Mouse (Mus musculus): Measurements from ENCODE around the gene Tifab.

The Tifab gene

GRCm38 (mm10) chr13:56176310-56176709 is 2.4 kb downstream of the Tifab start:
- no peak for DNase-seq (ENCODE audit: low read depth, low spot score)

GRCm38 (mm10) chr13:56175848-56176247 is 2.8 kb downstream of the Tifab start:
- DNase-seq (ENCODE audit: low read depth, low spot score), result no peak

- DNase-seq (ENCODE audit: low read depth, low spot score), result no peak
Measured at GRCm38 (mm10) chr13:56172901-56173545, 5.7 kb downstream of the Tifab start.

GRCm38 (mm10) chr13:56172106-56172505 is 6.6 kb downstream of the Tifab start:
- no peak for DNase-seq (ENCODE audit: low read depth, low spot score)

- no peak for DNase-seq (ENCODE audit: low read depth, low spot score)
Measured at GRCm38 (mm10) chr13:56168403-56168781, 10.3 kb downstream of the Tifab start.

GRCm38 (mm10) chr13:56167446-56168402 is 11.0 kb downstream of the Tifab start:
- DNase-seq (ENCODE audit: low read depth, low spot score), result peak; percentile 76

GRCm38 (mm10) chr13:56165561-56165960 is 13.1 kb downstream of the Tifab start:
- no peak for DNase-seq (ENCODE audit: low read depth, low spot score)

GRCm38 (mm10) chr13:56164372-56164771 is 14.3 kb downstream of the Tifab start:
- DNase-seq (ENCODE audit: low read depth, low spot score), result no peak

- no peak for DNase-seq (ENCODE audit: low read depth, low spot score)
Measured at GRCm38 (mm10) chr13:56163751-56164150, 14.9 kb downstream of the Tifab start.

- no peak for DNase-seq (ENCODE audit: low read depth, low spot score)
Measured at GRCm38 (mm10) chr13:56162859-56163258, 15.8 kb downstream of the Tifab start.

- no peak for DNase-seq (ENCODE audit: low read depth, low spot score)
Measured at GRCm38 (mm10) chr13:56159614-56160363, 18.9 kb downstream of the Tifab start.

GRCm38 (mm10) chr13:56159016-56159601 is 19.6 kb downstream of the Tifab start:
- peak; percentile 64 for DNase-seq (ENCODE audit: low read depth, low spot score)

- DNase-seq (ENCODE audit: low read depth, low spot score), result no peak
Measured at GRCm38 (mm10) chr13:56155671-56156070, 23.0 kb downstream of the Tifab start.

GRCm38 (mm10) chr13:56155048-56155447 is 23.6 kb downstream of the Tifab start:
- no peak for DNase-seq (ENCODE audit: low read depth, low spot score)

- DNase-seq (ENCODE audit: low read depth, low spot score), result no peak
Measured at GRCm38 (mm10) chr13:56152773-56153460, 25.8 kb downstream of the Tifab start.

- peak; percentile 90 for DNase-seq (ENCODE audit: low read depth, low spot score)
Measured at GRCm38 (mm10) chr13:56151404-56152226, 27.1 kb downstream of the Tifab start.

GRCm38 (mm10) chr13:56145523-56145922 is 33.2 kb downstream of the Tifab start:
- DNase-seq (ENCODE audit: low read depth, low spot score), result peak; percentile 65

- DNase-seq (ENCODE audit: low read depth, low spot score), result no peak
Measured at GRCm38 (mm10) chr13:56144021-56144420, 34.7 kb downstream of the Tifab start.

GRCm38 (mm10) chr13:56143151-56143513 is 35.6 kb downstream of the Tifab start:
- DNase-seq (ENCODE audit: low read depth, low spot score), result peak; percentile 98

Data from ZHBTc4 (cell line).